Mouse (Mus musculus) embryonic facial prominence, embryonic 12.5 days (tissue): ENCODE measurements at regions not wholly inside any gene's neighbourhood (a gene's known extent, or its start where the extent isn't known, plus 50 kb on each side); places are given as distances from the start of the nearest gene placed in this dataset.
A peak's percentile ranks its signal among the peaks of the same experiment; 100 is the strongest.

Experiments
- ATAC-seq: fragments of 200-750 bp; cut with Nextera tagmentation; 2 replicates; pipeline ENCODE4 v1.8.0; 2017; ENCODE audit not compliant: insufficient number of reproducible peaks, insufficient read depth, low FRiP score, low TSS enrichment
- H3K27ac ChIP-seq: fragments of 300-500 bp; sonication (generic); 2 replicates; pipeline ENCODE4 v1.5.1; 2016; ENCODE audit warnings: mild to moderate bottlenecking
- H3K27me3 ChIP-seq: fragments of 300-500 bp; sonication (generic); 2 replicates; pipeline ENCODE4 v1.6.1; 2016; ENCODE audit warnings: mild to moderate bottlenecking, moderate library complexity
- H3K36me3 ChIP-seq: fragments of 300-500 bp; sonication (generic); 2 replicates; pipeline ENCODE4 v1.6.1; 2016; ENCODE audit warnings: mild to moderate bottlenecking
- H3K4me1 ChIP-seq: fragments of 300-500 bp; sonication (generic); 2 replicates; pipeline ENCODE4 v1.6.1; 2016
- H3K4me2 ChIP-seq: fragments of 300-500 bp; sonication (generic); replicated peaks from 2 replicates; pipeline ENCODE4 v1.6.1; 2016; ENCODE audit warnings: mild to moderate bottlenecking, moderate library complexity
- H3K4me3 ChIP-seq: fragments of 300-500 bp; sonication (generic); 2 replicates; pipeline ENCODE4 v1.5.1; 2016; ENCODE audit warnings: mild to moderate bottlenecking
- H3K9ac ChIP-seq: fragments of 300-500 bp; sonication (generic); 2 replicates; pipeline ENCODE4 v1.6.1; 2016; ENCODE audit warnings: mild to moderate bottlenecking, moderate library complexity
- H3K9me3 ChIP-seq: fragments of 300-500 bp; sonication (generic); 2 replicates; pipeline ENCODE4 v1.6.1; 2016; ENCODE audit warnings: mild to moderate bottlenecking, moderate library complexity
- WGBS: fragments of 180-500 bp; shearing (Covaris S2); methylation state at CpG from one replicate; pipeline ENCODE4 v1.1.7; 2016; 5-methylcytosine and 5-hydroxymethylcytosine counted together

DNA sequence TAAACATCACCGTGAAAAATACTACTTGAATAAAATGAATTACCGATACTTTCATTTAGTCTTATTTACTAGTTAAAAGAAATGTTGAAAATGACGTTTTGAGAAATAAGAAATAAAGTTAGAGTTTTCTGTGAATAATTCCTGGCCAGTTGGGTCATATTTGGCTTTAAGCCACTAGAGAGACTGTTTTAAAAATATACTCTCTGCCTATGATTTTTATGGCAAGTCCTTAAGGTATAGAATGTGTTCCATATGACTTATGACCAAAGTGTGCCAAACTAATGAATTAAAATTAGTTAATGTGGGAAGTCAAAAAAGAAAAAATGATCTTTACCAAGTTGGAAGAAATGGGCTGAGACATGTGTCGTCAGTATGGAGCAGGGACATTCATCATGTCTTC is 354.2 kb upstream of the Col3a1 start:
- Histone ChIP-seq H3K27me3 (no peaks in the 10 kb centered on the region), H3K4me3 (no peak overlapping the region), H3K4me2 (no peak overlapping the region), H3K4me1 (no peaks in the 10 kb centered on the region), H3K9me3 (peaks cover 3% of the 10 kb centered on the region; the same call in 1 of the 2 replicates), H3K9ac (no peak overlapping the region), H3K36me3 (no peaks in the 10 kb centered on the region), H3K27ac (no peak overlapping the region)
- 54% methylated on average over 4 of the region's 4 CpGs for WGBS
- ATAC-seq = no peak

DNA sequence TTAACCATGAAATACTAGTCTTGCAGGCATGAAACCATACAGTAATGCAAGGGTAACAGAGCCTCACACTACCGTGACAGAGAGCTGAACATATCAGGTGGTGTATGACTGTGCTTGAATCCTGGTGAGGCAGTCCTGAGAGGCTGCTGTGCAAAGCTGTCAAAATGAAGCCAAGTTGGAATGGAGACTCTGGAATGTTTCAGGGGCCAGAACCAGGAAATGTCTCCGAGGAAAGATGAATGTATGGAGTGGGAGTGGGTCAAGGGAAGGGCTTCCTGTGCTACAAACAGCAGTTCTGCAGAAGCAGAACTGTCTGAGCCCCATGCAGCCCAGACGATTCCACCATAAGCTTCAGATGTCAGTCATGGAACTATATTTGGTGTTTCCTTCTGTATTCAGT is 324.2 kb upstream of the Col3a1 start:
- Histone ChIP-seq H3K36me3 (no peaks in the 10 kb centered on the region), H3K27me3 (no peaks in the 10 kb centered on the region), H3K4me1 (no peaks in the 10 kb centered on the region), H3K27ac (no peak overlapping the region), H3K9ac (no peak overlapping the region), H3K4me3 (no peak overlapping the region), H3K9me3 (no peaks in the 10 kb centered on the region), H3K4me2 (no peak overlapping the region)
- ATAC-seq = no peak
- 46% methylated on average over 3 of the region's 3 CpGs for WGBS

GRCm38 (mm10) chr1:45020516-45020915 is 290.8 kb upstream of the Col3a1 start:
- no peak overlapping the region for H3K4me2 ChIP-seq
- no peaks in the 10 kb centered on the region for H3K27me3 ChIP-seq
- no peak overlapping the region for H3K9ac ChIP-seq
- no peaks in the 10 kb centered on the region for H3K36me3 ChIP-seq
- peaks cover 5% of the 10 kb centered on the region; the same call in 1 of the 2 replicates for H3K4me1 ChIP-seq
- H3K27ac ChIP-seq = peak overlapping the region; percentile 26; the same call in 1 of the 2 replicates
- H3K9me3 ChIP-seq = no peaks in the 10 kb centered on the region
- no peak overlapping the region for H3K4me3 ChIP-seq
- ATAC-seq = 0 out of 2 replicates have a peak, but pooled peaks have one; percentile 56

DNA sequence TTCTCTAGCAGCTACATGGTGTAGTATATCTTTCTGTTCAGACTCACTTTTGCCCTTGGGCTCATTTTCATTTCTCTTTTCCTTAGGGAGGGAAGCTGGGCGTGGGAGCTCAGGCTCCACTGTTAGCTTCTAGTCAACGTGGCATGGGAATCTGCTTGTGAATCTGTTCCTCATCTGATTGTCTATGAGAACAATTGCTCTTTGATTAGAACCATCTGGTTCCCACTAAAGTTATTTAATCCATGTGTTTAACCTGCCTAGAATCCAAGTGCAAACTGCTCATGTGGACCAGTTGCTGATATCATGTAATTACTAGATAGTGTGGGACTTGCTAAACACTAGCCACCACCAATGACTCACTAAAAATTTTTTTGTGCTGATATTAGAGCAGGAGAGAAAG is 290.1 kb upstream of the Col3a1 start:
- H3K4me1 ChIP-seq = peaks cover 5% of the 10 kb centered on the region; the same call in 1 of the 2 replicates
- peak; percentile 75 for ATAC-seq
- no peaks in the 10 kb centered on the region for H3K36me3 ChIP-seq
- H3K9me3 ChIP-seq = no peaks in the 10 kb centered on the region
- H3K9ac ChIP-seq = no peak overlapping the region
- no peak overlapping the region for H3K4me2 ChIP-seq
- no peak overlapping the region for H3K4me3 ChIP-seq
- no peaks in the 10 kb centered on the region for H3K27me3 ChIP-seq
- 0 out of 2 replicates have a peak overlapping the region, but pooled peaks have one; percentile 46 for H3K27ac ChIP-seq
- WGBS = 2% methylated on average over 2 of the region's 2 CpGs

DNA sequence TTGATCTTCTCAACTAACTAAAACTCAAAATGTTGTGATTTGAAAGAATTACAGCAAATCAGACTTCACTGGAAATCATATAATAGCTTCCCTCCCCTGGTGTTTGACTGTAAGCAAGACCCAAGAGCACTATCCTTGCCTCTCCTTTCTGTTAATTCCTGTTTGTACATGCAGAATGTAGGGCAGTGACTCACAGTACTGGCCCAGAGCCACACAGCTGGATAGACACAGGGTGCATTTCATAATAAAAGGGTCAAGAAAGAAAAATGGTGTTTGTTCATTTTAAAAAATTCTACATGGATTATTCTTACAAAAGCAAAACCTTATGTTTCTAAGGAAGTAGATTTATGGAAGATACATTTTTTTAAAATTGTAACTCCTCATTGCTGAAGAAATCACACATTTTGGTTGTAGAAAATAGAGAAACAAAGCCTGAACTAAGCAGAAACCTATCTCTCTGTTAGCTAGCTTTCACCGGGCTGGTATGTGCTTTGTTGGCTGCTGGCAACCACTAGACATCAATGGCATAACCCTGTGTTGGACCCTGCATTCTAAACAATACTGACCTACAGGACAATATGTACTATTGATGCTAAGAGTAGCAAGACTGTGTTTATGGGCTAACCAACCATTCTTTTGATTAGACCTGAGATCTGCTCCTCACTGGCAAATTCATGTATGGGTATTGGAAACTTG is 289.0 kb upstream of the Col3a1 start:
- H3K4me3 ChIP-seq = no peak overlapping the region
- H3K27me3 ChIP-seq = no peaks in the 10 kb centered on the region
- no peak for ATAC-seq
- no peaks in the 10 kb centered on the region for H3K9me3 ChIP-seq
- 76% methylated on average over 1 of the region's 1 CpGs for WGBS
- no peak overlapping the region for H3K27ac ChIP-seq
- H3K9ac ChIP-seq = no peak overlapping the region
- H3K4me2 ChIP-seq = no peak overlapping the region
- H3K36me3 ChIP-seq = no peaks in the 10 kb centered on the region
- peaks cover 5% of the 10 kb centered on the region; the same call in 1 of the 2 replicates for H3K4me1 ChIP-seq

DNA sequence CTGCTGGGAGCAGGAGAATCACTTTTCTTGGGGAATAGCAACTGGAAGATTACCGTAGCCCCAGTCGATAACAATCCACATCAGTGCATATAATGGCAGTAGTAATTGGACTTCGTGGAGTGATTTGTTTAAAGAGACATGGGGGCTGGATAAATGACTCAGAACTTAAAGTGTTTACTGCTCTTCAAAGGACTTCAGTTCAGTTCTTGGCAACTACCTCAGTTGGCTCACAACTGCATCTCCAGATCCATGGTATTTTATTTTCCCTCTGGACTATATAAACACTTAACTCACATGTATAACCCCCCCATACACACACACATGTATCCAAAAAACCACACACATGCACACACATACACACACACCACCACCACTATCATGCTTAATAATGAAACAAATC is 288.0 kb upstream of the Col3a1 start:
- Histone ChIP-seq H3K9ac (no peak overlapping the region), H3K9me3 (no peaks in the 10 kb centered on the region), H3K27me3 (no peaks in the 10 kb centered on the region), H3K4me1 (peaks cover 5% of the 10 kb centered on the region; the same call in 1 of the 2 replicates), H3K4me3 (no peak overlapping the region), H3K36me3 (no peaks in the 10 kb centered on the region), H3K27ac (no peak overlapping the region), H3K4me2 (no peak overlapping the region)
- WGBS = 77% methylated on average over 3 of the region's 3 CpGs
- ATAC-seq = no peak

DNA sequence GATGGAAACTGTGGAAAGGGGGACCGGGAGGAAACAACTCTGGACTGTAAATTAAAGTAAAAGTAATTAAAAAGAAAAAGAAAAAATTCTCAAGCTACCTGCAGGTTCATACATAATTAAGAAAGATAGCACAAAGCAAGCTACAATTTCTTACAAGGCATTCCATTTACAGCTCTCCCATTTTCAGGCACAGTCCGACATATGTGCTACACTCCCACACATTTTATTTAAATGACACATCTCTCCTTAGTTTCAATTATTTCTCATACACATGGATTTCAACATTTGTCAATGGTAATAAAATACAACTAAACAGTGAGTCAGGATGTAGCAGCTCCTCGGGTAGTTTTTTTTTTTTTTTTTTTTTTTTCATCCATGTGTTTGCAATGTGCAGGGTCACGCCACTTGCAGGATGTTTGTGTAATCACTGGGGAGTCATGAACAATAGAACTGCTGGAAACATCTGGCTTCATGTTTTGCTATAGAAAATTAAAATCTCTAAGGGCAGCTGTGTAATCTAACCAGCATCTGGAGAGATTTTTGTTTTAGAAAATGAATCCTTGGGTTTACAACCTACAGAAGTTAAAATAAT is 279.8 kb upstream of the Col3a1 start:
- H3K4me2 ChIP-seq = no peak overlapping the region
- H3K4me3 ChIP-seq = no peak overlapping the region
- H3K36me3 ChIP-seq = no peaks in the 10 kb centered on the region
- no peak overlapping the region for H3K9ac ChIP-seq
- no peaks in the 10 kb centered on the region for H3K27me3 ChIP-seq
- 32% methylated on average over 4 of the region's 4 CpGs for WGBS
- peak; percentile 82 for ATAC-seq
- no peaks in the 10 kb centered on the region for H3K4me1 ChIP-seq
- peak overlapping the region; percentile 55; the same call in 1 of the 2 replicates for H3K27ac ChIP-seq
- no peaks in the 10 kb centered on the region for H3K9me3 ChIP-seq

DNA sequence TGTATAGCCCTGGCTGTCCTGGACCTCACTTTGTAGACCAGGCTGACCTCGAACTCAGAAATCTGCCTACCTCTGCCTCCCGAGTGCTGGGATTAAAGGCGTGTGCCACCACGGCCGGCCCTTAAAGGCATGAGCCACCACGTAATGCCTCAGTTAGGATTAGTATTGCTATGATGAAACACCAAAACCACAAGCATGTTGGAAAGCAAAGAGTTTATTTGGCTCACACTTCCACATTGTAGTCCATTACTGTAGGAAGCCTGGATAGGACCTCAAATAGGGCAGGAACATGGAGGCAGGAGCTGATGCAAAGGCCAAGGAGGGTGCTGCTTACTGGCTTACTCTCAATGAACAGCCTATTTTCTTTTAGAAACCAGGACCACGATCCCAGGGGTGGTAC is 278.0 kb upstream of the Col3a1 start:
- no peak overlapping the region for H3K4me2 ChIP-seq

DNA sequence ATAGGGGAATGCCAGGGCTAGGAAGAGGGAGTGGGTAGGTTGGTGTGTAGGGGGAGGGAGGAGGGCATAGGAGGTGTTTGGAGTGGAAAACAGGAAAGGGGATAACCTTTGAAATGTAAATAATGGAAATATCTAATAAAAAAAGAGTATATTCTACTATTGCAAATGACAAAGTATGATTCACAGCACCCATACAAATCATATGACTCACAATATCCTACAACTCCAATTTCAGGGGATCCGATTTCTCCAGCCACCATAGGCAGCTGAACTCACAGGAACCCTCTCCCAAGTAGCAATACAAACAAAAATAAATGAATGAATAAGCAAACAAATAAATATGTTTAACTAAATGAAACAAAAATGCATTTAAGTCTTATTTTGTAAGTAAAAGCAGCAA is 270.0 kb upstream of the Col3a1 start:
- no peaks in the 10 kb centered on the region for H3K9me3 ChIP-seq
- ATAC-seq = no peak
- H3K27ac ChIP-seq = no peak overlapping the region
- H3K9ac ChIP-seq = no peak overlapping the region
- 91% methylated on average over 1 of the region's 1 CpGs for WGBS
- H3K4me2 ChIP-seq = no peak overlapping the region
- no peaks in the 10 kb centered on the region for H3K36me3 ChIP-seq
- no peak overlapping the region for H3K4me3 ChIP-seq
- no peaks in the 10 kb centered on the region for H3K27me3 ChIP-seq
- no peaks in the 10 kb centered on the region for H3K4me1 ChIP-seq

More for the DNA sequence above, 278.0 kb upstream of the Col3a1 start:
- Histone ChIP-seq H3K36me3 (no peaks in the 10 kb centered on the region), H3K4me3 (no peak overlapping the region), H3K9me3 (no peaks in the 10 kb centered on the region), H3K9ac (no peak overlapping the region), H3K27me3 (no peaks in the 10 kb centered on the region), H3K4me1 (no peaks in the 10 kb centered on the region), H3K27ac (no peak overlapping the region)
- ATAC-seq = no peak
- WGBS = 78% methylated on average over 7 of the region's 7 CpGs

- Histone ChIP-seq H3K27me3 (no peaks in the 10 kb centered on the region), H3K4me2 (no peak overlapping the region), H3K9me3 (no peaks in the 10 kb centered on the region), H3K9ac (no peak overlapping the region), H3K36me3 (no peaks in the 10 kb centered on the region), H3K27ac (no peak overlapping the region), H3K4me1 (no peaks in the 10 kb centered on the region), H3K4me3 (no peak overlapping the region)
- no peak for ATAC-seq
These were observed 269.5 kb upstream of the Col3a1 start for GRCm38 (mm10) chr1:45041815-45042214.

- ATAC-seq = peak; percentile 60; the same call in 1 of the 2 replicates
- no peaks in the 10 kb centered on the region for H3K4me1 ChIP-seq
These were observed 268.0 kb upstream of the Col3a1 start for GRCm38 (mm10) chr1:45043245-45043926.

More at GRCm38 (mm10) chr1:45043245-45043926, 268.0 kb upstream of the Col3a1 start:
- Histone ChIP-seq H3K4me2 (no peak overlapping the region), H3K9me3 (no peaks in the 10 kb centered on the region), H3K27me3 (no peaks in the 10 kb centered on the region), H3K36me3 (no peaks in the 10 kb centered on the region), H3K27ac (no peak overlapping the region), H3K9ac (no peak overlapping the region), H3K4me3 (no peak overlapping the region)
